Mouse (Mus musculus) brain, embryonic 14.5 days (tissue): ENCODE results near the gene Lpgat1.

Experiments used
- CTCF ChIP-seq: fragments of 200-500 bp; IDR thresholded peaks from 2 replicates; pipeline ENCODE4 v1.5.1; 2012; ENCODE audit warnings: inconsistent platforms, mild to moderate bottlenecking, moderate library complexity, borderline replicate concordance; ENCODE audit not compliant: insufficient read depth, insufficient read length; ENCODE audit errors: extremely low read depth
- POLR2A ChIP-seq: fragments of 200-500 bp; IDR thresholded peaks from 2 replicates; pipeline ENCODE4 v1.6.1; 2012; ENCODE audit warnings: mild to moderate bottlenecking, inconsistent platforms, borderline replicate concordance; ENCODE audit not compliant: poor library complexity, insufficient read depth, insufficient read length, severe bottlenecking; ENCODE audit errors: extremely low read depth

GRCm38 (mm10) chr1:191713813-191714212, 3.8 kb upstream of the Lpgat1 start:
- no peak for TF ChIP-seq POLR2A
- no peak for TF ChIP-seq CTCF
